Mouse (Mus musculus) heart, postnatal 36 days (tissue): ENCODE measurements around the gene Nudt22. TPM values are rescaled to one million over a fixed set of nuclear protein-coding genes. Genes with fewer than 3 reads are reported as not detected.

Experiments used
- DNase-seq, 2 experiments: peaks; one replicate each; pipeline ENCODE4 v3.0.0; 2021 to 2022
- intact Hi-C: fragments of 180-260 bp; cut with DNase I; formaldehyde crosslinking; loops from one replicate; pipeline ENCODE4 v1.15.1; 2025
- total RNA-seq, 2 experiments: library from RNA; stranded (reverse); gene quantifications; 2 replicates each; pipeline ENCODE4 v1.2.3; 2021

Nudt22 gene
- total RNA-seq, 2 experiments from 2014 or later: 27.0 to 28.9 TPM

DNA sequence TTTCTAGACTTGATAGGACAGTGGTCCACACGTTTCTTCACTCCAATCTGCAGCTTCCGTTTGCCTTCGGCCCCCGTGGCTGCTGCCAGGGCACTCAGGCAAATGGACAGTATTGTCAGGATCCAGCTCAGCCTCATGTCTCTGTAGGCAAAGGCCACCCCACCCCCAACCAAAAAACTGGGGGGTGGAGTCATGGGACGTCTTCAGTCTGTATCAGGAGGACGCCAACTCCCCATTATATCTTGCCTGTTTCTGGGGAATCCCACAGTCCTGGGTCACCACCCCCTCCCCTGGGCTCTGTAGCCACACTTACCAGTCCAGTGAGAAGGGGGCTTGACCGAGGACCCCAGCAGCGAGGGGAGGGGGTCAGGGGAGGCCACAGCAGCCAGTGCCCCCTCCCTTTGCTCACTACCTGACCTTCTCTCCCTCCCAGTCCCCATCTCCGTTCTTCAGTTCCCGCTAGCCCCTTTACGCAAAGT is 16.9 kb downstream of the Nudt22 start:
- intact Hi-C loops: loop anchor here (5.0 kb wide), 1 partner anchor 43 kb away; no protein-coding TSS in a partner anchor
- no peak for DNase-seq

- DNase-seq: no peak
- intact Hi-C loops: loop anchor here (5.0 kb wide), 1 partner anchor 44 kb away; no protein-coding TSS in a partner anchor
Observed at GRCm38 (mm10) chr19:6978639-6978974, 17.3 kb downstream of the Nudt22 start.

- intact Hi-C loops: loop anchor here (5.0 kb wide), 1 partner anchor 44 kb away; no protein-coding TSS in a partner anchor
- no peak for DNase-seq
Observed at GRCm38 (mm10) chr19:6977759-6978638, 17.9 kb downstream of the Nudt22 start.

- DNase-seq: peak; percentile 50 to 61
- intact Hi-C loops: loop anchor here (5.0 kb wide), 1 partner anchor 46 kb away; no protein-coding TSS in a partner anchor
Observed at GRCm38 (mm10) chr19:6975537-6976521, 20.1 kb downstream of the Nudt22 start, which contains the start of gene Plcb3. Plcb3 (minus strand) TSS chr19:6976470.

DNA sequence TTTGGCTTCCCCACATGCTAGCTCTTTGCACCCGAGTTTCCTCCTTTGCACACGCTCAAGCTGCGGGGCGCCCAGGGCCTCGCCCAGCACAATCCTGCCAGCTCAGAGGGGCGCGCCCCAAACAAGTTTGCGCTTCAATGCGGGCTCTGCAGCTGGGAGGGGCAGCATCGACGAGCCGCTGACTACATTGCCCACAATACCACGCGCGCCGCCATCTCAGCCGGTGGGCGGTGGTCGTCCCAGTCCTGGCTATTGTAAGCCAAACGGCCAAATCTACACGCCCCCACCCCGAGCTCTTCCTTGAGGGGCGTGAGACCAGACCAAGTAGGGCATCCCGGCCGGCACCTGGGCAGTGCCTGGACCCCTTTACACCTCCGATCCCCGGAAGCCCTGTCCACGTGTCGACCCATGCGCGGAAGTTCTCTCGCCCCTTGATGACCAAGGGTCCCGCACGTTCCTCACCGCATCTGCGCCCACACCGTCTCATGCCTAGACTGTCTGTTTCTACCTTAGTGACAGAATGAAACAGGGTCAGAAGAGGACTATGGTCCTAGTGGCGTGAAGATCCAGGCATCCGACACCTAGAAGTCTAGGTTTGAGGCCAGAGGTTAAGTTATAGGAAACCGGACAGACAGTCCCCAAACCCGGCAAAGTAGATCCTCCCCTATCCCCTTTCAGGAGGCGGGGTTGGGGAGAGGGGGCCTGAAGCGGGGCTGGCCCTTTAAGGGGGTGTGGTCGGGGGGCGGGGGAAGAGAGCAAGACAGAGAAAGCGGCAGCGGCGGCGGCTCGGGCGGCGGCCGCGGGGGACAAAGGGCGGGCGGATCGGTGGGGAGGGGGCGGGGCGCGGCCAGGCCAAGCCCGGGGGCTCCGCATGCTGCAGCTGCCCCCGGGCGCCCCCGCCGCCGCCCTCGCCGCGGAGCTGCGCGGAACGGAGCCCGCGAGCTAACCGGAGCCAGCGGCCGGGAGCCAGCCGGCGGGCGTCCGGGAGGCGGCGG is 21.4 kb downstream of the Nudt22 start, which contains the start of gene Ppp1r14b:
Gene Ppp1r14b, plus strand, starts transcription at position 758 of the 995 bp plus-strand sequence.
- intact Hi-C loops: loop anchor here (5.0 kb wide), 1 partner anchor 48 kb away; no protein-coding TSS in a partner anchor

GRCm38 (mm10) chr19:6973581-6974190 is 22.2 kb downstream of the Nudt22 start:
- intact Hi-C loops: no loop called here
- no peak for DNase-seq

More for the DNA sequence above, 21.4 kb downstream of the Nudt22 start, which contains the start of gene Ppp1r14b:
- DNase-seq: peak; percentile 75 to 84

- intact Hi-C loops: no loop called here
- no peak for DNase-seq
Observed at GRCm38 (mm10) chr19:6972247-6972917, 23.5 kb downstream of the Nudt22 start.

DNA sequence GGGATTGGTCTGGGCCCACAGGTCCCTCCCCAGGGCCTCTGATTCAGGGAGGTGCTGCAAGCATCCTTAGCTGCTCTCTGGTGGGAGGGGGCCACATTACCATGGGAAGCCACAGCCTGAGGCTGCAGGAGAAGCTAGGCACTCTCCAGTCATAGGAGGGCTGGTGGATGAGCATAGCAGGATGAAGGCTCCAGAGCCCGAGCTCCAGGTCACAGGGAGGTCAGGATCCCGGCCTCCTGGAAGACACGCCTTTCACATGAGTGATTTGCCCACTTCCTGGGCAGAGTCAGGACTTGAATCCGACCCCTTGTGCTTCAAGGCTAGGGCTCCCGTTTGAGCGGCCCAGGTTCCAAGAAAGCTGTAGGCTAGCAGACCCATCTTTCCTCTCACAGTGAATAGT is 24.3 kb downstream of the Nudt22 start:
- intact Hi-C loops: no loop called here
- DNase-seq: no peak

- DNase-seq: no peak
- intact Hi-C loops: no loop called here
Observed at GRCm38 (mm10) chr19:6970460-6971085, 25.3 kb downstream of the Nudt22 start.

GRCm38 (mm10) chr19:6969665-6970381 is 26.1 kb downstream of the Nudt22 start:
- DNase-seq: peak; percentile 84 to 85
- intact Hi-C loops: loop anchor here (1.0 kb wide), 2 partner anchors 17 to 46 kb away; no protein-coding TSS in a partner anchor

DNA sequence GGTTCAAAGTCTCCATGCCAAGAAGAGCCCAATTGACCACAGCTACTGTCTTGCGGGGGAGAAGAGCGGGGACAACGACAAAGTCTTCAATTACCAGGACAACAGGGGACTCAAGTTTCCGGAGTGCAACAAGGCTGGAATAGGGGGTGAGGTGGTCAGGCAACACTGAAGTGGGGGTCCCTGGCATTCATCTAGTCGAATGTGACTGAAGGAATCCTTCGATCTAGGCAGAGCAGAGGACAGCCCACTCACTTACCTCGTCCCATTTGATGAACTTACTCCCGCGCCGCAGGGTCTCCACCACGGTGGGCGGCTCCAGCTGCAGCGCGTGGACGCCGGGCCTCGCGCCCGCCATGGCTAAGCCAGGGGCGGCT is 26.6 kb downstream of the Nudt22 start:
- intact Hi-C loops: loop anchor here (1.0 kb wide), 2 partner anchors 16 to 45 kb away; no protein-coding TSS in a partner anchor
- no peak for DNase-seq

- intact Hi-C loops: loop anchor here (1.0 kb wide), 2 partner anchors 15 to 44 kb away; no protein-coding TSS in a partner anchor
- DNase-seq: no peak
Observed at GRCm38 (mm10) chr19:6968491-6969271, 27.2 kb downstream of the Nudt22 start.

DNA sequence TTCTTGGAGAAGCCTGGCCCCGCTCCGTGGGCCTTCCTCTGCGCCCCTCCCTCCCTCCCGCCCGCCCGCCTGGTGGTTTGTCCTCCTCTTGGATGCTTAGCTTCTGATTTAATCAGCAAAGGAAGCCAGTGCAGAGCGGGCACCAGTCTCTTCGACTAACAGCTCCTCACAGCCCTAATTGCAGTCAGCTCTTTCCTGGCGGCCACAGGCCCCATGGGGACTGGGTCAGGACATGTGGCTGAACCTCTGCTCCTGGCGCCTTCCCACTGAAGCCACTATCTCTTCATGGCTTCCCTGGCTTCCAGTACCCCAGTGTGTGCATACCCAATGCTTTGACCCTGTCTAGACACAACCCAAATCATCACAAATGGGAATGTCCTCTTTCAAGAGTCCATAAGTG is 39.5 kb downstream of the Nudt22 start:
- intact Hi-C loops: no loop called here
- DNase-seq: no peak

- no peak for DNase-seq
- intact Hi-C loops: no loop called here
Observed at GRCm38 (mm10) chr19:6955424-6955823, 40.5 kb downstream of the Nudt22 start.

- DNase-seq: no peak
- intact Hi-C loops: no loop called here
Observed at GRCm38 (mm10) chr19:6954046-6954445, 41.9 kb downstream of the Nudt22 start.

DNA sequence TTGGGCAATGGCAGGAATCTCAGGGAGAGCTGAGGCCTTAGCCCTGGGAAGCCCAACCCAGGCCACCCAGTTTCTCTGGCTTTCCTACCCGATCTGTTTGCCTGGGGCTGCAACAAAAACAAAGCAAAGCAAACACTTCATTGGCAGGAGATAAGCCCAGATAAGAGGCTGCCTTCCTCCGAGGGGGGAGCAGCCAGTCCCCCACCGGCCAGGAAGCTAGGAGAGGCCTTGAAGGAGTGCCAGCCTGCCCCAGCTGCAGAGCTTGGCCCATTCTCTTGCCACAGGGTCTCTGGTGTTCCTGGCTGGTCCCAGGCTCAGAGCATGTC is 43.2 kb downstream of the Nudt22 start:
- peak; percentile 56 to 60 for DNase-seq
- intact Hi-C loops: loop anchor here (1.0 kb wide), 1 partner anchor 17 kb away; no protein-coding TSS in a partner anchor
